Mouse (Mus musculus): ENCODE results near the gene Rad50. TPM values are rescaled to one million over a fixed set of nuclear protein-coding genes. Genes with fewer than 3 reads are reported as not detected.

The Rad50 gene
- total RNA-seq, 2 experiments from 2014 or later: 53.6 to 91.4 TPM

GRCm38 (mm10) chr11:53637046-53637802 is 69.9 kb downstream of the Rad50 start:
- no peak for ATAC-seq (replicated peaks; ENCODE audit: low FRiP score, low TSS enrichment, poor library complexity, severe bottlenecking)

GRCm38 (mm10) chr11:53636183-53636646 is 70.9 kb downstream of the Rad50 start:
- no peak for ATAC-seq (replicated peaks; ENCODE audit: low FRiP score, low TSS enrichment, poor library complexity, severe bottlenecking)

- no peak for ATAC-seq (replicated peaks; ENCODE audit: low FRiP score, low TSS enrichment, poor library complexity, severe bottlenecking)
Observed at GRCm38 (mm10) chr11:53635590-53636182, 71.4 kb downstream of the Rad50 start.

- ATAC-seq (replicated peaks; ENCODE audit: low FRiP score, low TSS enrichment, poor library complexity, severe bottlenecking): no peak
Observed at GRCm38 (mm10) chr11:53634556-53634955, 72.6 kb downstream of the Rad50 start, which contains the start of gene Il13. TSS of gene Il13 (minus strand) at chr11:53634702.

GRCm38 (mm10) chr11:53633644-53634043 is 73.5 kb downstream of the Rad50 start:
- ATAC-seq (replicated peaks; ENCODE audit: low FRiP score, low TSS enrichment, poor library complexity, severe bottlenecking): peak; percentile 46

- ATAC-seq (replicated peaks; ENCODE audit: low FRiP score, low TSS enrichment, poor library complexity, severe bottlenecking): no peak
Observed at GRCm38 (mm10) chr11:53632122-53632733, 74.9 kb downstream of the Rad50 start.

GRCm38 (mm10) chr11:53627859-53628258 is 79.3 kb downstream of the Rad50 start:
- peak; percentile 64 for ATAC-seq (replicated peaks; ENCODE audit: low FRiP score, low TSS enrichment, poor library complexity, severe bottlenecking)

GRCm38 (mm10) chr11:53626802-53627373 is 80.2 kb downstream of the Rad50 start:
- ATAC-seq (replicated peaks; ENCODE audit: low FRiP score, low TSS enrichment, poor library complexity, severe bottlenecking): peak; percentile 36; the same call in 1 of the 2 replicates

GRCm38 (mm10) chr11:53624124-53624523 is 83.0 kb downstream of the Rad50 start:
- no peak for ATAC-seq (replicated peaks; ENCODE audit: low FRiP score, low TSS enrichment, poor library complexity, severe bottlenecking)

- no peak for ATAC-seq (replicated peaks; ENCODE audit: low FRiP score, low TSS enrichment, poor library complexity, severe bottlenecking)
Observed at GRCm38 (mm10) chr11:53623573-53623972, 83.5 kb downstream of the Rad50 start.

GRCm38 (mm10) chr11:53622440-53622806 is 84.7 kb downstream of the Rad50 start:
- no peak for ATAC-seq (replicated peaks; ENCODE audit: low FRiP score, low TSS enrichment, poor library complexity, severe bottlenecking)

- no peak for ATAC-seq (replicated peaks; ENCODE audit: low FRiP score, low TSS enrichment, poor library complexity, severe bottlenecking)
Observed at GRCm38 (mm10) chr11:53621582-53622439, 85.3 kb downstream of the Rad50 start.

- no peak for ATAC-seq (replicated peaks; ENCODE audit: low FRiP score, low TSS enrichment, poor library complexity, severe bottlenecking)
Observed at GRCm38 (mm10) chr11:53620094-53620493, 87.0 kb downstream of the Rad50 start.

GRCm38 (mm10) chr11:53619428-53619827 is 87.7 kb downstream of the Rad50 start:
- ATAC-seq (replicated peaks; ENCODE audit: low FRiP score, low TSS enrichment, poor library complexity, severe bottlenecking): no peak

GRCm38 (mm10) chr11:53618619-53619198 is 88.4 kb downstream of the Rad50 start, which contains the start of gene Il4:
TSS of gene Il4 (minus strand) at chr11:53618669.
- ATAC-seq (replicated peaks; ENCODE audit: low FRiP score, low TSS enrichment, poor library complexity, severe bottlenecking): no peak

GRCm38 (mm10) chr11:53617562-53618109 is 89.5 kb downstream of the Rad50 start:
- ATAC-seq (replicated peaks; ENCODE audit: low FRiP score, low TSS enrichment, poor library complexity, severe bottlenecking): 0 out of 2 replicates have a peak, but pooled peaks have one; percentile 6

GRCm38 (mm10) chr11:53616748-53617558 is 90.2 kb downstream of the Rad50 start:
- 0 out of 2 replicates have a peak, but pooled peaks have one; percentile 25 for ATAC-seq (replicated peaks; ENCODE audit: low FRiP score, low TSS enrichment, poor library complexity, severe bottlenecking)

GRCm38 (mm10) chr11:53615575-53615974 is 91.5 kb downstream of the Rad50 start:
- ATAC-seq (replicated peaks; ENCODE audit: low FRiP score, low TSS enrichment, poor library complexity, severe bottlenecking): no peak

Measured in megakaryocyte-erythroid progenitor cell, adult 5-6 weeks (primary cell).